Mouse (Mus musculus): Measurements from ENCODE around the gene Gm8994. TPM values are rescaled to one million over a fixed set of nuclear protein-coding genes. Genes with fewer than 3 reads are reported as not detected.

Gene Gm8994
- polyA plus RNA-seq, 1 experiment: 0.11 TPM

DNA sequence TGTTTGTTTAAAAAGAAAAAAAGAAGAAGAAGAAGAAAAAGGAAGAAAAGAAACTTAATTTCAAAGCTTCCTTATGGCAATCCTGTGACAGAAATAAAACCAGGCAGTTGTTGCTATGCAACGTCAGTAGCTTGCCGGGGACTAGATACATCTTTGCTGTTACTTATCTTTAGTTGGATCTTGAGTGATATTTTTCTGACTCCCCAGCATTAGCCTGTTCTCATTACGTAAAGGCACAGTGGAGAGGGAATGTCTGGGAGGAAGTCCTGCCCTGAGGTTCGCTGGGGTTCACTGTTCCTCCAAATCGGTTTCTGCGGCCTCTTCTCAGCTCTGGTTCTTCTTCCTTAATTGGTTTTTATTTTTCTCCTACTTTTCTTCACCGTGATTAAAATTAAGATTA lies 16.5 kb downstream of the Gm8994 start:
- Histone ChIP-seq H3K27ac (ENCODE audit: insufficient read depth, low read length) (no peak overlapping the region), H3K4me1 (ENCODE audit: control insufficient read depth, insufficient read depth, low read length) (no peaks in the 10 kb centered on the region), H3K27me3 (ENCODE audit: control insufficient read depth, insufficient read depth, low read length) (no peaks in the 10 kb centered on the region), H3K4me3 (replicated peaks; ENCODE audit: insufficient read depth, low read depth, low read length) (no peak overlapping the region)
- DNase-seq: no peak
- no peak for TF ChIP-seq CTCF (IDR thresholded peaks at IDR 0.05; ENCODE audit: borderline replicate concordance, insufficient read depth, low read depth, low read length)
- TF ChIP-seq POLR2A (IDR thresholded peaks at IDR 0.05; ENCODE audit: borderline replicate concordance, insufficient read depth, low read length): no peak
- 94% methylated on average over 7 of the region's 7 CpGs for WGBS

DNA sequence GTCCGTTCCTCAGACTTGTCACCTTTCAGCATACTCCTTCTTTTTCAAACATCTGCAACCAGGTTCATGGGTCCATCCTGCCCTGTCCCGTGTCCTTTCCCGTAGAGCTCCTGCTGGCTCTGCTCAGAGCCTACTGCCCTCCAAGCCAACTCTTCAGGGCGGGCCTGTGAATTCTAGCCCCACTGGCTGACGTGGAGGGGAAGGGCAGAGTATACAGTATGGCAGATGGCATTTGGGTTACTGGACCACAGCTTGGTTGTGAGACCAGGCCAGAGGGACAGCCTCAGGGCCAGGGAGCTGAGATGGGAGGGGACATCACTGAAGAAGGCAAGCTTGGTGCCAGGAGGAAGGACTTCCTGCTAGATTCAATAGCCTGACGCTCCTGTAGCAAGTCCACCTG lies 17.7 kb downstream of the Gm8994 start:
- Histone ChIP-seq H3K4me3 (replicated peaks; ENCODE audit: insufficient read depth, low read depth, low read length) (no peak overlapping the region), H3K27ac (ENCODE audit: insufficient read depth, low read length) (no peak overlapping the region), H3K27me3 (ENCODE audit: control insufficient read depth, insufficient read depth, low read length) (no peaks in the 10 kb centered on the region), H3K4me1 (ENCODE audit: control insufficient read depth, insufficient read depth, low read length) (no peaks in the 10 kb centered on the region)
- no peak for TF ChIP-seq CTCF (IDR thresholded peaks at IDR 0.05; ENCODE audit: borderline replicate concordance, insufficient read depth, low read depth, low read length)
- no peak for TF ChIP-seq POLR2A (IDR thresholded peaks at IDR 0.05; ENCODE audit: borderline replicate concordance, insufficient read depth, low read length)
- 40% methylated on average over 6 of the region's 6 CpGs for WGBS
- no peak for DNase-seq

DNA sequence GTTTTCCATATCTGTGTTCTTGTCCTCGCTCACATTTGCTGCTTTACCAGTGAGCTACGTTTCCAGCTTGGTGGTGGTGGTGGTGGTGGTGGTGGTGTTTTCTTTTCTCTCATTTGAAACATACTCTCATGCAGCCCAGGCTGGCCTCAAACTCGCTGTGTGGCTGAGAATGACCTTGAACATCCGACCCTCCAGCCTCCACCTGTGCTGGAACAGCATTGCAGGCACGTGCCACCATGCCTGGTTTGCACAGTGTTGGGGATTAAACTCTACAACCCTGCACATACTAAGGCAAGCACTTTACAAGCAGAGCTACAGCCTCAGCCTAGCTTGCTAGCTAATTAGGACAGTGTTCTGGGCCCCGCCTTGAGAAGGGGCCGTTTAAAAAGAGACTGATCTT lies 18.3 kb downstream of the Gm8994 start:
- no peak for DNase-seq
- 86% methylated on average over 7 of the region's 7 CpGs for WGBS
- H3K27me3 ChIP-seq (ENCODE audit: control insufficient read depth, insufficient read depth, low read length): no peaks in the 10 kb centered on the region
- H3K4me3 ChIP-seq (replicated peaks; ENCODE audit: insufficient read depth, low read depth, low read length): no peak overlapping the region
- H3K27ac ChIP-seq (ENCODE audit: insufficient read depth, low read length): no peak overlapping the region
- TF ChIP-seq POLR2A (IDR thresholded peaks at IDR 0.05; ENCODE audit: borderline replicate concordance, insufficient read depth, low read length) (no peak), CTCF (IDR thresholded peaks at IDR 0.05; ENCODE audit: borderline replicate concordance, insufficient read depth, low read depth, low read length) (no peak)
- no peaks in the 10 kb centered on the region for H3K4me1 ChIP-seq (ENCODE audit: control insufficient read depth, insufficient read depth, low read length)

DNA sequence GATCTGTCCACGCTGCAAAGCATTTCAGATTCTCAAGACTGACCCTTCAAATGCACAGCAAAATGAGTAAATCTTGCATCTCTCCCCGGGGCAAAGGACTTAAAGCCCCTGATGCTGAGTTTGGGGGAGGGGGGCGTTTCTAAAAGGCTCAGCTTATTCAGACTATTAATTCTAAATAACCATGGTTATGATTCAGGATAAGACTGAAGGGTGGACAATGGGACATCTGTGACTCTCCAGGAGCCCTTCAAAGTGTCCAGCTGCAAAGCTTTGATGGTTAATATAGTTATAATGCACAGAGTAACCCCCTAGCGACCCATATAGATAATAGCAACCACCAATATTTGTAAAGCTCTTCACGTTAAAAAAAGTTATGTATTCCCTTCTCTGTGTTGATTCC lies 19.7 kb downstream of the Gm8994 start:
- no peaks in the 10 kb centered on the region for H3K4me1 ChIP-seq (ENCODE audit: control insufficient read depth, insufficient read depth, low read length)
- H3K27ac ChIP-seq (ENCODE audit: insufficient read depth, low read length): no peak overlapping the region
- no peak for DNase-seq
- 20% methylated on average over 5 of the region's 5 CpGs for WGBS
- H3K4me3 ChIP-seq (replicated peaks; ENCODE audit: insufficient read depth, low read depth, low read length): no peak overlapping the region
- H3K27me3 ChIP-seq (ENCODE audit: control insufficient read depth, insufficient read depth, low read length): no peaks in the 10 kb centered on the region
- TF ChIP-seq CTCF (IDR thresholded peaks at IDR 0.05; ENCODE audit: borderline replicate concordance, insufficient read depth, low read depth, low read length) (no peak), POLR2A (IDR thresholded peaks at IDR 0.05; ENCODE audit: borderline replicate concordance, insufficient read depth, low read length) (no peak)

DNA sequence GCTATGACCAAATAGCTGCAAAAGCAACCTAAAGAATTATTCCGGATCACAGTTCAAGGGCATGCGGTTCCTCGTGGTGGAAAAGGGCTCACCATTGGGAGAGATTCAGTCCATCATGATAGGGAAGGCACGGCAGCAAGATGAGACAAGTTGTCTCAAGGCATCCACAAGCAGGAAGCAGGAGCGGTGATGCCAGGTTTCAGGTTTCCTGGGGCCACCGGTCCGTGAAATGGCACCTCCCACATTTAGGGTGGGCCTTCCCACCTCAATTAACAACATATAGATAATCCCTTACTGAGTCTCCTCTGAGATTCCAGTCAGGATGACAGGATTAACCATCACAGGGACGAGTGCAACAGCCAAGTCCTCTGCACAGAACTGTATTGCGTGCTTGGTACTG lies 20.3 kb downstream of the Gm8994 start:
- TF ChIP-seq CTCF (IDR thresholded peaks at IDR 0.05; ENCODE audit: borderline replicate concordance, insufficient read depth, low read depth, low read length) (no peak), POLR2A (IDR thresholded peaks at IDR 0.05; ENCODE audit: borderline replicate concordance, insufficient read depth, low read length) (no peak)
- no peaks in the 10 kb centered on the region for H3K27me3 ChIP-seq (ENCODE audit: control insufficient read depth, insufficient read depth, low read length)
- H3K4me1 ChIP-seq (ENCODE audit: control insufficient read depth, insufficient read depth, low read length): no peaks in the 10 kb centered on the region
- no peak overlapping the region for H3K27ac ChIP-seq (ENCODE audit: insufficient read depth, low read length)
- 61% methylated on average over 9 of the region's 9 CpGs for WGBS
- no peak for DNase-seq
- no peak overlapping the region for H3K4me3 ChIP-seq (replicated peaks; ENCODE audit: insufficient read depth, low read depth, low read length)

DNA sequence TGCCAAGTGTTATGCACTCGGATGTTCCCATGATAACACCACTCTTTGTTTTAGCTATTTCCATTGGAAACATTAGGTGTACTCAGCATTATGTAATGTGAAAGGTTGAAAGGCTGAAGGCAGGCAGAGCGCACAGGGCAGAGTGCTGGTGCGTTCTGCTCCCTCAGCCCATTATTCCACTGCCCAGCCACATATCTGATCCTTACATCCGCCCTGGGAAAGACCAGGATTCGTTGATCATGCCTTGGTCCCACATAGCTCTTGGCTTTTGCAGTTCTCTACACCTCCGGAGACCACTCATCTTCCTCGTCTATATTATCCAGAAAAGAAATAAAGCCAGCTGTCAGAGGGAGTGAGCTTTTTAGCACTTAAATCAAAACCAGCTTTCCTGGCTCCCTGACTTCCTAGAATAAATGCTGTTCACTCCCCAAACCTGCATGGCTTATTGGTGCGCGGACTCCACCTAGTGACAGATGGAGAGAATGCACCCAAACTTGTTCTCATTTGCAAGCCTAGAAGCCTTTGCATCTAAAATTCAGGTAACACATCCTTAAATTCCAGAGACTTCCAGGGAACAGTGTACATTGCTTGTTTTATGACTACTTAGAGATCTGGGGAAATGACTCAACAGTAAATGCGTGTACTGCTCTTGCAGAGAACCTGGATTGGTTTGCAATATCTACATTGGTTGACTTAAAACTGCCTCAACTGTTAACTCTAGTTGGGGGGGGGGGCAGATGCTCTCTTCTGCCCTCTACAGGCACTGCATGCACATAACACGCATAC lies 26.3 kb downstream of the Gm8994 start:
- DNase-seq: peak; percentile 55 to 74
- H3K4me1 ChIP-seq (ENCODE audit: control insufficient read depth, insufficient read depth, low read length): no peaks in the 10 kb centered on the region
- TF ChIP-seq POLR2A (IDR thresholded peaks at IDR 0.05; ENCODE audit: borderline replicate concordance, insufficient read depth, low read length): no peak
- TF ChIP-seq CTCF (IDR thresholded peaks at IDR 0.05; ENCODE audit: borderline replicate concordance, insufficient read depth, low read depth, low read length): peak; percentile 83; the same call in 1 of the 2 replicates
- no peak overlapping the region for H3K27ac ChIP-seq (ENCODE audit: insufficient read depth, low read length)
- no peaks in the 10 kb centered on the region for H3K27me3 ChIP-seq (ENCODE audit: control insufficient read depth, insufficient read depth, low read length)
- WGBS: 40% methylated on average over 11 of the region's 11 CpGs
- no peak overlapping the region for H3K4me3 ChIP-seq (replicated peaks; ENCODE audit: insufficient read depth, low read depth, low read length)

DNA sequence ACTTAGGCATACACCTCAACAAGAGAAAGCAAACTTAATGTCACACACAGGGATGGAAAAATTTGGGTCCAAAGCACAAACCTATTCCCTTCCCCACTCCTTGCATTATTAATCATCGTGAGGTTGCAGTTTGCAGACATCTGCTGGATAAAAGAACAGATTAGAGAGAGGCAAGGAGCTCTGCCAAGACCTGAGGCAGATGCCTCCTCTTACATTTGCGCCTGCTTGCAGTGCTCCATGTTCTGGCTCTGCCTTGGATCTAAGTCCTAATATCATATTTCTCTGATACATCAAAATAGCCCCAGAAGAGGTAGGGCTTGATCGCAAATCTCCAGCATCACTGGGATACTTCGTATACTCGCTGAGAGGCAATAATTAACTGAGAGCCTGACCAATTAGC lies 31.1 kb downstream of the Gm8994 start:
- TF ChIP-seq CTCF (IDR thresholded peaks at IDR 0.05; ENCODE audit: borderline replicate concordance, insufficient read depth, low read depth, low read length) (no peak), POLR2A (IDR thresholded peaks at IDR 0.05; ENCODE audit: borderline replicate concordance, insufficient read depth, low read length) (no peak)

DNA sequence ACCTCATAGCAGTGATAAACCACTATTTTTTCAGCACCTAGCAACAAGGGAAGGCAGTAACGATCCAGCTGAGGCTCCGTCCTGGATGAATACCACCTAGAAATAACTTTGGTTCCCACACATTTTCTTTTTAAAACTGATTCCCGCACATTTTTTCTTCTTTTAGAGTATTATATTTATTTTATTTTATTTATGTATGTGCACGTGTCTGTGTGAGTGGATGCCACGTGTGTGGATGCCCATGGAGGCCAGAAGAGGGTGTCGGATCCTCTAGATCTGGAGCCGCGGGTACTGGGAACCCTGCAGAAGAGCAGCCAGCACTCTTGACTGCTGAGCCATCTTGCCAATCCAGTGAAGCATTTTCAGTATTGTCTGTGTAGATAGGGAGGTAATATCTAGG lies 36.0 kb downstream of the Gm8994 start:
- H3K4me1 ChIP-seq (ENCODE audit: control insufficient read depth, insufficient read depth, low read length): no peaks in the 10 kb centered on the region; the same call in 1 of the 2 replicates
- no peak overlapping the region for H3K27ac ChIP-seq (ENCODE audit: insufficient read depth, low read length)
- no peak overlapping the region for H3K4me3 ChIP-seq (replicated peaks; ENCODE audit: insufficient read depth, low read depth, low read length)
- no peak for DNase-seq
- TF ChIP-seq CTCF (IDR thresholded peaks at IDR 0.05; ENCODE audit: borderline replicate concordance, insufficient read depth, low read depth, low read length) (no peak), POLR2A (IDR thresholded peaks at IDR 0.05; ENCODE audit: borderline replicate concordance, insufficient read depth, low read length) (no peak)
- WGBS: 82% methylated on average over 8 of the region's 8 CpGs
- no peaks in the 10 kb centered on the region for H3K27me3 ChIP-seq (ENCODE audit: control insufficient read depth, insufficient read depth, low read length)

More for the DNA sequence above, 31.1 kb downstream of the Gm8994 start:
- H3K27me3 ChIP-seq (ENCODE audit: control insufficient read depth, insufficient read depth, low read length): no peaks in the 10 kb centered on the region
- H3K4me1 ChIP-seq (ENCODE audit: control insufficient read depth, insufficient read depth, low read length): no peaks in the 10 kb centered on the region
- no peak overlapping the region for H3K27ac ChIP-seq (ENCODE audit: insufficient read depth, low read length)
- WGBS: 63% methylated on average over 5 of the region's 5 CpGs
- no peak overlapping the region for H3K4me3 ChIP-seq (replicated peaks; ENCODE audit: insufficient read depth, low read depth, low read length)
- DNase-seq: no peak

All from cerebellum, adult 2 months (tissue).